Mouse (Mus musculus): ENCODE measurements at regions not wholly inside any gene's neighbourhood (a gene's known extent, or its start where the extent isn't known, plus 50 kb on each side); places are given as distances from the start of the nearest gene placed in this dataset.

- 28% methylated on average over 18 of the region's 18 CpGs for WGBS
- peaks cover 5% of the 10 kb centered on the region for H3K4me1 ChIP-seq (replicated peaks; ENCODE audit: control insufficient read depth, insufficient read depth, low read length)
Observed at GRCm38 (mm10) chr16:30184591-30185265, 82.6 kb downstream of the Cpn2 start.

GRCm38 (mm10) chr16:30185707-30186106 is 81.6 kb downstream of the Cpn2 start:
- no peak for ATAC-seq (replicated peaks; ENCODE audit: low FRiP score)
- H3K4me1 ChIP-seq (replicated peaks; ENCODE audit: control insufficient read depth, insufficient read depth, low read length), result peaks cover 5% of the 10 kb centered on the region
- no peak overlapping the region for H3K27ac ChIP-seq (ENCODE audit: low read depth, low read length)

More at GRCm38 (mm10) chr16:30184591-30185265, 82.6 kb downstream of the Cpn2 start:
- Histone ChIP-seq H3K27ac (ENCODE audit: low read depth, low read length) (no peak overlapping the region), H3K36me3 (ENCODE audit: control insufficient read depth, insufficient read depth, low read length) (no peaks in the 10 kb centered on the region), H3K4me3 (ENCODE audit: low read depth, low read length) (no peak overlapping the region), H3K9ac (ENCODE audit: low read length) (no peak overlapping the region), H3K27me3 (ENCODE audit: control insufficient read depth, insufficient read depth, low read length) (peaks cover 17% of the 10 kb centered on the region), H3K4me2 (ENCODE audit: low read depth, low read length, severe bottlenecking) (no peak overlapping the region), H3K9me3 (ENCODE audit: control insufficient read depth, low read length) (no peaks in the 10 kb centered on the region)
- no peak for ATAC-seq (replicated peaks; ENCODE audit: low FRiP score)
- peak; percentile 67 for DNase-seq (ENCODE audit: low spot score)

GRCm38 (mm10) chr16:30186201-30186700 is 81.0 kb downstream of the Cpn2 start:
- no peak overlapping the region for H3K27ac ChIP-seq (ENCODE audit: low read depth, low read length)
- no peak overlapping the region for H3K4me2 ChIP-seq (ENCODE audit: low read depth, low read length, severe bottlenecking)
- 67% methylated on average over 15 of the region's 15 CpGs for WGBS
- H3K36me3 ChIP-seq (ENCODE audit: control insufficient read depth, insufficient read depth, low read length), result no peaks in the 10 kb centered on the region
- no peak for DNase-seq (ENCODE audit: low spot score)
- H3K9ac ChIP-seq (ENCODE audit: low read length), result no peak overlapping the region
- H3K27me3 ChIP-seq (ENCODE audit: control insufficient read depth, insufficient read depth, low read length), result peaks cover 17% of the 10 kb centered on the region
- H3K4me1 ChIP-seq (replicated peaks; ENCODE audit: control insufficient read depth, insufficient read depth, low read length), result peaks cover 5% of the 10 kb centered on the region
- ATAC-seq (replicated peaks; ENCODE audit: low FRiP score), result no peak
- H3K4me3 ChIP-seq (ENCODE audit: low read depth, low read length), result no peak overlapping the region
- no peaks in the 10 kb centered on the region for H3K9me3 ChIP-seq (ENCODE audit: control insufficient read depth, low read length)

More at GRCm38 (mm10) chr16:30185707-30186106, 81.6 kb downstream of the Cpn2 start:
- WGBS, result 67% methylated on average over 7 of the region's 7 CpGs
- no peak for DNase-seq (ENCODE audit: low spot score)
- Histone ChIP-seq H3K27me3 (ENCODE audit: control insufficient read depth, insufficient read depth, low read length) (peaks cover 17% of the 10 kb centered on the region), H3K9me3 (ENCODE audit: control insufficient read depth, low read length) (no peaks in the 10 kb centered on the region), H3K9ac (ENCODE audit: low read length) (no peak overlapping the region), H3K4me3 (ENCODE audit: low read depth, low read length) (no peak overlapping the region), H3K36me3 (ENCODE audit: control insufficient read depth, insufficient read depth, low read length) (no peaks in the 10 kb centered on the region), H3K4me2 (ENCODE audit: low read depth, low read length, severe bottlenecking) (no peak overlapping the region)

- Histone ChIP-seq H3K27me3 (ENCODE audit: control insufficient read depth, insufficient read depth, low read length) (peaks cover 17% of the 10 kb centered on the region), H3K36me3 (ENCODE audit: control insufficient read depth, insufficient read depth, low read length) (no peaks in the 10 kb centered on the region), H3K9me3 (ENCODE audit: control insufficient read depth, low read length) (no peaks in the 10 kb centered on the region), H3K27ac (ENCODE audit: low read depth, low read length) (no peak overlapping the region), H3K4me2 (ENCODE audit: low read depth, low read length, severe bottlenecking) (no peak overlapping the region), H3K9ac (ENCODE audit: low read length) (no peak overlapping the region), H3K4me3 (ENCODE audit: low read depth, low read length) (no peak overlapping the region), H3K4me1 (replicated peaks; ENCODE audit: control insufficient read depth, insufficient read depth, low read length) (peaks cover 5% of the 10 kb centered on the region)
- DNase-seq (ENCODE audit: low spot score) (no peak), ATAC-seq (replicated peaks; ENCODE audit: low FRiP score) (no peak)
- WGBS, result 87% methylated on average over 10 of the region's 10 CpGs
Observed at GRCm38 (mm10) chr16:30186701-30187270, 80.5 kb downstream of the Cpn2 start.

- no peak for DNase-seq (ENCODE audit: low spot score)
- peaks cover 5% of the 10 kb centered on the region for H3K4me1 ChIP-seq (replicated peaks; ENCODE audit: control insufficient read depth, insufficient read depth, low read length)
- no peak overlapping the region for H3K9ac ChIP-seq (ENCODE audit: low read length)
- no peaks in the 10 kb centered on the region for H3K9me3 ChIP-seq (ENCODE audit: control insufficient read depth, low read length)
- WGBS, result 52% methylated on average over 9 of the region's 9 CpGs
- H3K36me3 ChIP-seq (ENCODE audit: control insufficient read depth, insufficient read depth, low read length), result no peaks in the 10 kb centered on the region
- no peak overlapping the region; the same call in 1 of the 2 replicates for H3K4me3 ChIP-seq (ENCODE audit: low read depth, low read length)
- no peak overlapping the region for H3K4me2 ChIP-seq (ENCODE audit: low read depth, low read length, severe bottlenecking)
- no peak overlapping the region for H3K27ac ChIP-seq (ENCODE audit: low read depth, low read length)
- ATAC-seq (replicated peaks; ENCODE audit: low FRiP score), result no peak
- H3K27me3 ChIP-seq (ENCODE audit: control insufficient read depth, insufficient read depth, low read length), result peaks cover 17% of the 10 kb centered on the region
Observed at GRCm38 (mm10) chr16:30187400-30187799, 79.9 kb downstream of the Cpn2 start.

GRCm38 (mm10) chr16:30187907-30188414 is 79.3 kb downstream of the Cpn2 start:
- under 1% methylated on average over 26 of the region's 26 CpGs for WGBS
- Histone ChIP-seq H3K4me2 (ENCODE audit: low read depth, low read length, severe bottlenecking) (peak overlapping the region; percentile 61), H3K4me1 (replicated peaks; ENCODE audit: control insufficient read depth, insufficient read depth, low read length) (peaks cover 5% of the 10 kb centered on the region), H3K9me3 (ENCODE audit: control insufficient read depth, low read length) (no peaks in the 10 kb centered on the region), H3K4me3 (ENCODE audit: low read depth, low read length) (peak overlapping the region; percentile 25), H3K36me3 (ENCODE audit: control insufficient read depth, insufficient read depth, low read length) (no peaks in the 10 kb centered on the region), H3K27me3 (ENCODE audit: control insufficient read depth, insufficient read depth, low read length) (peaks cover 19% of the 10 kb centered on the region), H3K27ac (ENCODE audit: low read depth, low read length) (no peak overlapping the region), H3K9ac (ENCODE audit: low read length) (peak overlapping the region; percentile 51)
- ATAC-seq (replicated peaks; ENCODE audit: low FRiP score), result peak; percentile 76
- peak; percentile 90 for DNase-seq (ENCODE audit: low spot score)

GRCm38 (mm10) chr16:30188769-30189430 is 78.4 kb downstream of the Cpn2 start:
- ATAC-seq (replicated peaks; ENCODE audit: low FRiP score) (no peak), DNase-seq (ENCODE audit: low spot score) (no peak)
- H3K4me2 ChIP-seq (ENCODE audit: low read depth, low read length, severe bottlenecking), result no peak overlapping the region
- H3K4me3 ChIP-seq (ENCODE audit: low read depth, low read length), result no peak overlapping the region
- H3K9ac ChIP-seq (ENCODE audit: low read length), result no peak overlapping the region
- 73% methylated on average over 8 of the region's 8 CpGs for WGBS
- no peaks in the 10 kb centered on the region for H3K9me3 ChIP-seq (ENCODE audit: control insufficient read depth, low read length)
- peaks cover 8% of the 10 kb centered on the region for H3K4me1 ChIP-seq (replicated peaks; ENCODE audit: control insufficient read depth, insufficient read depth, low read length)
- H3K36me3 ChIP-seq (ENCODE audit: control insufficient read depth, insufficient read depth, low read length), result no peaks in the 10 kb centered on the region
- H3K27ac ChIP-seq (ENCODE audit: low read depth, low read length), result no peak overlapping the region
- peaks cover 19% of the 10 kb centered on the region for H3K27me3 ChIP-seq (ENCODE audit: control insufficient read depth, insufficient read depth, low read length)

- no peaks in the 10 kb centered on the region for H3K36me3 ChIP-seq (ENCODE audit: control insufficient read depth, insufficient read depth, low read length)
- no peak overlapping the region for H3K9ac ChIP-seq (ENCODE audit: low read length)
- H3K9me3 ChIP-seq (ENCODE audit: control insufficient read depth, low read length), result no peaks in the 10 kb centered on the region
- ATAC-seq (replicated peaks; ENCODE audit: low FRiP score) (no peak), DNase-seq (ENCODE audit: low spot score) (no peak)
- 80% methylated on average over 11 of the region's 11 CpGs for WGBS
- no peak overlapping the region for H3K27ac ChIP-seq (ENCODE audit: low read depth, low read length)
- no peak overlapping the region for H3K4me3 ChIP-seq (ENCODE audit: low read depth, low read length)
- H3K4me2 ChIP-seq (ENCODE audit: low read depth, low read length, severe bottlenecking), result no peak overlapping the region
- H3K27me3 ChIP-seq (ENCODE audit: control insufficient read depth, insufficient read depth, low read length), result peaks cover 13% of the 10 kb centered on the region
- H3K4me1 ChIP-seq (replicated peaks; ENCODE audit: control insufficient read depth, insufficient read depth, low read length), result peaks cover 5% of the 10 kb centered on the region; the same call in 1 of the 2 replicates
Observed at GRCm38 (mm10) chr16:30190351-30190750, 76.9 kb downstream of the Cpn2 start.

All from forebrain, embryonic 11.5 days (tissue).